In genomic region chr5:34480926-34481325, GRCm38 (mm10) we compare ENCODE assay signal across 17 mouse cellular contexts. TPM values are rescaled to one million over a fixed set of nuclear protein-coding genes. Genes with fewer than 3 reads are reported as not detected.
DNase-seq lines count a peak whose midpoint lies in the region; ATAC-seq and TF ChIP-seq lines count a peak whose summit lies in the region.
"Had no signal": no experiment of that assay in that cellular context is flagged by ENCODE, and none has a peak within 500 bp of the region (broad histone marks: within the 10 kb centered on the region; RNA-seq: fewer than 3 reads in every experiment).

No protein-coding gene starts in this region.

- intact Hi-C loops in left cerebral cortex, adult 2 months (cut with DNase I): no loop called here
- intact Hi-C loops in left cerebral cortex, postnatal 25 days (cut with DNase I): no loop called here

- TF ChIP-seq CTCF in forebrain, postnatal 0 days (IDR thresholded peaks at IDR 0.05; ENCODE audit: low read depth): peak; percentile 7; the same call in 1 of the 2 replicates
- peak; percentile 40 for TF ChIP-seq CTCF in left cerebral cortex, adult 2 months (IDR thresholded peaks at IDR 0.05)

- no peaks in the 10 kb centered on the region for H3K4me1 ChIP-seq in forebrain, postnatal 0 days (ENCODE audit: insufficient read depth)
- H3K4me1 ChIP-seq in forebrain, embryonic 13.5 days: no peaks in the 10 kb centered on the region
- H3K4me1 ChIP-seq in limb, embryonic 10.5 days: no peaks in the 10 kb centered on the region
- H3K4me1 ChIP-seq: embryonic facial prominence, embryonic 13.5 days; limb, embryonic 12.5 days; midbrain, embryonic 10.5 days had no signal

- H3K4me2 ChIP-seq in forebrain, postnatal 0 days (ENCODE audit: low read depth): no peak overlapping the region
- H3K4me2 ChIP-seq in forebrain, embryonic 13.5 days: no peak overlapping the region
- H3K4me2 ChIP-seq: embryonic facial prominence, embryonic 13.5 days; limb, embryonic 12.5 days had no signal

- no peaks in the 10 kb centered on the region for H3K27me3 ChIP-seq in forebrain, postnatal 0 days (ENCODE audit: insufficient read depth, low read length)
- H3K27me3 ChIP-seq in forebrain, embryonic 13.5 days: no peaks in the 10 kb centered on the region
- no peaks in the 10 kb centered on the region for H3K27me3 ChIP-seq in limb, embryonic 10.5 days (ENCODE audit: low read depth, poor library complexity, severe bottlenecking)
- H3K27me3 ChIP-seq: embryonic facial prominence, embryonic 13.5 days; limb, embryonic 12.5 days had no signal

- peaks cover 78% of the 10 kb centered on the region for H3K36me3 ChIP-seq in forebrain, postnatal 0 days (ENCODE audit: insufficient read depth)
- H3K36me3 ChIP-seq in forebrain, embryonic 13.5 days (ENCODE audit: poor library complexity, severe bottlenecking): peaks cover 84% of the 10 kb centered on the region
- H3K36me3 ChIP-seq in limb, embryonic 10.5 days: peaks cover 94% of the 10 kb centered on the region

- no peak for ATAC-seq in forebrain, postnatal 0 days
- no peak for ATAC-seq in forebrain, embryonic 13.5 days
- ATAC-seq: hindbrain, embryonic 16.5 days had no signal

- H3K9ac ChIP-seq in forebrain, postnatal 0 days: no peak overlapping the region
- H3K9ac ChIP-seq in forebrain, embryonic 13.5 days: no peak overlapping the region
- H3K9ac ChIP-seq: embryonic facial prominence, embryonic 13.5 days; limb, embryonic 12.5 days had no signal

- DNase-seq in forebrain, postnatal 0 days: no peak
- no peak for DNase-seq in left cerebral cortex, adult 2 months (ENCODE audit: extremely low spot score in 1 of 2, low spot score in 2 of 2)
- DNase-seq in left cerebral cortex, postnatal 25 days (ENCODE audit: low spot score in 2 of 2): no peak
- peak; percentile 34 for DNase-seq in ES-CJ7 (ENCODE audit: low read depth, low spot score)
- peak; percentile 46 for DNase-seq in induced T-regulatory cell, adult 2 months (ENCODE audit: low read depth)
- DNase-seq in gastrocnemius, adult 8-10 months (ENCODE audit: low spot score in 2 of 2): no peak
- DNase-seq in limb, embryonic 10.5 days (ENCODE audit: low spot score): no peak
- DNase-seq: adrenal gland, postnatal 25 days; cerebellum, adult 9-10 months; heart, postnatal 4 days; lung, postnatal 36 days; thymus, postnatal 25 days had no signal

- no peak overlapping the region for H3K4me3 ChIP-seq in forebrain, postnatal 0 days (ENCODE audit: low read depth, low read length)
- no peak overlapping the region for H3K4me3 ChIP-seq in forebrain, embryonic 13.5 days
- no peak overlapping the region for H3K4me3 ChIP-seq in left cerebral cortex, adult 2 months
- no peak overlapping the region for H3K4me3 ChIP-seq in limb, embryonic 10.5 days
- H3K4me3 ChIP-seq: embryonic facial prominence, embryonic 13.5 days; limb, embryonic 12.5 days; midbrain, embryonic 10.5 days had no signal

- no peak overlapping the region for H3K27ac ChIP-seq in forebrain, postnatal 0 days (ENCODE audit: low read depth, low read length)
- no peak overlapping the region for H3K27ac ChIP-seq in forebrain, embryonic 13.5 days
- H3K27ac ChIP-seq in left cerebral cortex, adult 2 months: no peak overlapping the region
- no peak overlapping the region for H3K27ac ChIP-seq in limb, embryonic 10.5 days
- H3K27ac ChIP-seq: embryonic facial prominence, embryonic 13.5 days; limb, embryonic 12.5 days; midbrain, embryonic 10.5 days had no signal

- H3K9me3 ChIP-seq in forebrain, postnatal 0 days (ENCODE audit: low read length): no peaks in the 10 kb centered on the region
- no peaks in the 10 kb centered on the region for H3K9me3 ChIP-seq in forebrain, embryonic 13.5 days (replicated peaks)
- H3K9me3 ChIP-seq in limb, embryonic 10.5 days (replicated peaks): no peaks in the 10 kb centered on the region
- H3K9me3 ChIP-seq: embryonic facial prominence, embryonic 13.5 days; limb, embryonic 12.5 days; midbrain, embryonic 10.5 days had no signal

- 84% methylated on average over 3 of the region's 3 CpGs for WGBS in forebrain, postnatal 0 days
- 85% methylated on average over 3 of the region's 3 CpGs for WGBS in forebrain, embryonic 13.5 days
- whole genome bisulfite sequencing in limb, embryonic 10.5 days: 80% methylated on average over 3 of the region's 3 CpGs

RNA-seq across cellular contexts. Expression of gene Tnip2, which starts 32.9 kb away (rescaled TPM):
- total RNA-seq in forebrain, postnatal 0 days (2014; rRNA removed): 7.2 and 9.7 TPM in 2 replicates
- 4.9 and 9.4 TPM in 2 replicates for polyA plus RNA-seq in forebrain, postnatal 0 days (2015; fragmentation: Nextera tagmentation; extraction: Ambion mirVana)
- 5.1 and 5.7 TPM in 2 replicates for polyA plus RNA-seq in forebrain, embryonic 13.5 days (2015; fragmentation: Nextera tagmentation; extraction: Ambion mirVana)
- 10 to 100 TPM; 20.2 to 21.8 TPM for total RNA-seq in left cerebral cortex, adult 2 months (2021)
- total RNA-seq in left cerebral cortex, postnatal 25 days (2021): 10 to 100 TPM; 13.0 to 13.1 TPM
- 1 to 10 TPM; 1.7 to 4.0 (median 2.6) TPM for total RNA-seq in gastrocnemius, adult 8-10 months (2022)
- polyA plus RNA-seq in limb, embryonic 10.5 days (2016; fragmentation: Nextera tagmentation; extraction: Ambion mirVana): 3.8 and 6.0 TPM in 2 replicates

RNA-seq across cellular contexts. Expression of gene Sh3bp2, which starts 44.7 kb away (rescaled TPM):
- total RNA-seq in forebrain, postnatal 0 days (2014; rRNA removed): 37.6 and 43.7 TPM in 2 replicates
- 21.5 and 21.8 TPM in 2 replicates for polyA plus RNA-seq in forebrain, postnatal 0 days (2015; fragmentation: Nextera tagmentation; extraction: Ambion mirVana)
- 19.1 and 23.1 TPM in 2 replicates for polyA plus RNA-seq in forebrain, embryonic 13.5 days (2015; fragmentation: Nextera tagmentation; extraction: Ambion mirVana)
- 1 to 10 TPM; 3.4 to 3.9 TPM for total RNA-seq in left cerebral cortex, adult 2 months (2021)
- 1 to 10 TPM; 2.1 to 4.9 TPM for total RNA-seq in left cerebral cortex, postnatal 25 days (2021)
- 1 to 10 TPM in 3 of 4 experiments, under 1 TPM in 1; 0.59 to 2.7 (median 1.4) TPM for total RNA-seq in gastrocnemius, adult 8-10 months (2022)
- polyA plus RNA-seq in limb, embryonic 10.5 days (2016; fragmentation: Nextera tagmentation; extraction: Ambion mirVana): 9.9 and 17.1 TPM in 2 replicates

Comparison
In these comparisons a context has a peak if more than half of its experiments do, and no peak if none do; other contexts are left out.
1. DNase-seq: peak in ES-CJ7 (single experiment) and induced T-regulatory cell, adult 2 months (single experiment); none in forebrain, postnatal 0 days (single experiment), left cerebral cortex, adult 2 months (0 of 2), left cerebral cortex, postnatal 25 days (0 of 2), gastrocnemius, adult 8-10 months (0 of 2) and limb, embryonic 10.5 days (single experiment).